Mouse (Mus musculus) liver, postnatal 0 days (tissue): ENCODE results near the gene 4930563M21Rik. TPM values are rescaled to one million over a fixed set of nuclear protein-coding genes. Genes with fewer than 3 reads are reported as not detected.

Experiments used
- ATAC-seq: fragments of 200-750 bp; cut with Nextera tagmentation; 2 replicates; pipeline ENCODE4 v1.8.0; 2017; ENCODE audit warnings: mild to moderate bottlenecking, moderate library complexity
- DNase-seq: peaks from one replicate; pipeline ENCODE4 v3.0.0-alpha.2; 2016
- H3K27ac ChIP-seq: fragments of 300-500 bp; sonication (generic); 2 replicates; pipeline ENCODE4 v1.5.1; 2014; ENCODE audit warnings: antibody characterized with exemption, moderate library complexity, mild to moderate bottlenecking, low read depth
- H3K27me3 ChIP-seq: fragments of 300-500 bp; sonication (generic); 2 replicates; pipeline ENCODE4 v1.6.1; 2014; ENCODE audit warnings: low read length, control low read depth, mixed read lengths; ENCODE audit not compliant: insufficient read depth
- H3K36me3 ChIP-seq: fragments of 300-500 bp; sonication (generic); replicated peaks from 2 replicates; pipeline ENCODE4 v1.6.1; 2014; ENCODE audit warnings: mild to moderate bottlenecking, control low read depth, low read length, moderate library complexity, mixed read lengths; ENCODE audit not compliant: insufficient read depth
- H3K4me1 ChIP-seq: fragments of 300-500 bp; sonication (generic); 2 replicates; pipeline ENCODE4 v1.6.1; 2014; ENCODE audit warnings: antibody characterized with exemption, mild to moderate bottlenecking, control low read depth; ENCODE audit not compliant: insufficient read depth
- H3K4me2 ChIP-seq: fragments of 300-500 bp; sonication (generic); 2 replicates; pipeline ENCODE4 v1.6.1; 2014; ENCODE audit warnings: low read depth, mild to moderate bottlenecking, low read length, moderate library complexity, mixed read lengths
- H3K4me3 ChIP-seq: fragments of 300-500 bp; sonication (generic); 2 replicates; pipeline ENCODE4 v1.5.1; 2014; ENCODE audit warnings: low read depth, low read length
- H3K9ac ChIP-seq: fragments of 300-500 bp; sonication (generic); replicated peaks from 2 replicates; pipeline ENCODE4 v1.6.1; 2014; ENCODE audit warnings: mild to moderate bottlenecking, moderate library complexity
- H3K9me3 ChIP-seq: fragments of 300-500 bp; sonication (generic); 2 replicates; pipeline ENCODE4 v1.6.1; 2016; ENCODE audit warnings: mild to moderate bottlenecking, control low read depth, low read length, mixed read lengths
- CTCF ChIP-seq: sonication (generic); IDR thresholded peaks from 2 replicates; pipeline ENCODE4 v1.5.1; 2016; ENCODE audit warnings: antibody characterized with exemption, low read depth
- EP300 ChIP-seq: IDR thresholded peaks from 2 replicates; pipeline ENCODE4 v1.6.1; 2016; ENCODE audit warnings: antibody characterized with exemption, low read depth, mild to moderate bottlenecking
- WGBS: fragments of 180-500 bp; shearing (Covaris S2); extraction: QIAGEN DNeasy Blood & Tissue Kit; methylation state at CpG from one replicate; pipeline ENCODE4 v1.1.7; 2014; ENCODE audit not compliant: insufficient replicate concordance; 5-methylcytosine and 5-hydroxymethylcytosine counted together
- polyA plus RNA-seq: library from polyadenylated mRNA; unstranded; fragments of >200 nt; fragmentation: Nextera tagmentation; extraction: Ambion mirVana; gene quantifications from 2 replicates; pipeline ENCODE4 v1.2.1, GENCODE M21; 2015

The 4930563M21Rik gene
- polyA plus RNA-seq, 1 experiment from 2014 or later = not detected

- peak within 1 kb of the TSS; percentile 69 for H3K27ac ChIP-seq
- WGBS = under 1% methylated on average over 50 of the region's 60 CpGs
- peak within 1 kb of the TSS; percentile 84 for H3K9ac ChIP-seq
- peaks cover 16% of the 10 kb centered on the region for H3K4me1 ChIP-seq
- H3K36me3 ChIP-seq = no peaks in the 10 kb centered on the region
- DNase-seq (peak; percentile 94), ATAC-seq (peak; percentile 99)
- peak within 1 kb of the TSS; percentile 90 for H3K4me2 ChIP-seq
- peak within 1 kb of the TSS; percentile 74 for H3K4me3 ChIP-seq
- no peak for TF ChIP-seq EP300
- TF ChIP-seq CTCF = peak; percentile 60
- H3K9me3 ChIP-seq = no peaks in the 10 kb centered on the region
- no peaks in the 10 kb centered on the region for H3K27me3 ChIP-seq
These were observed 72.4 kb downstream of the 4930563M21Rik start, which contains the start of gene Scaper for GRCm38 (mm10) chr9:55937664-55938617. Gene Scaper (minus strand): TSS chr9:55938119.

DNA sequence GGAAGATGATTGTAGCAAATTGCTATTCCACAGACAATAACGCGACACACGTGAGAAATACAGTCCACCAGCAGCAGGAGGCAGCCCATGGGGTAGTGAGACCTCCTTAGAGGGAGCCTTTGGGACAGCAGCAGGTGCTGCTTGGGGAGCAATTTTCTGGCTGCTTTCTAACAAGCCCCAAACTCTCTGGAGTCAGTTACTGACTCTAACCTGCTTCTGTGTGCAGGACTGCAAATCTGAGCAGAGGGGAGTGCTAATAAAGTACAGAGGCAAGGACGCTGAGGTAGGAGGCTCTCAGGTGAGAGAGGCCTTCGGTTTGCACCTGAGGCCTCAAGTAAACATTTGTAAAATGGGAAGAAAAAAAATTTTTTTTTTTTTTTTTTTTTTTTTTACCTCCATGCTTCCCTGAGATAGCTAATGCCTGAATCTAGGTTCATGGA, 73.1 kb downstream of the 4930563M21Rik start:
- H3K27ac ChIP-seq = peak overlapping the region; percentile 69
- peak overlapping the region; percentile 74 for H3K4me3 ChIP-seq
- no peaks in the 10 kb centered on the region for H3K27me3 ChIP-seq
- peak overlapping the region; percentile 90 for H3K4me2 ChIP-seq
- no peaks in the 10 kb centered on the region for H3K36me3 ChIP-seq
- WGBS = 43% methylated on average over 5 of the region's 5 CpGs
- H3K9ac ChIP-seq = peak overlapping the region; percentile 84
- H3K9me3 ChIP-seq = no peaks in the 10 kb centered on the region
- ATAC-seq = no peak
- TF ChIP-seq CTCF (no peak), EP300 (no peak)
- peaks cover 16% of the 10 kb centered on the region for H3K4me1 ChIP-seq
- no peak for DNase-seq

DNA sequence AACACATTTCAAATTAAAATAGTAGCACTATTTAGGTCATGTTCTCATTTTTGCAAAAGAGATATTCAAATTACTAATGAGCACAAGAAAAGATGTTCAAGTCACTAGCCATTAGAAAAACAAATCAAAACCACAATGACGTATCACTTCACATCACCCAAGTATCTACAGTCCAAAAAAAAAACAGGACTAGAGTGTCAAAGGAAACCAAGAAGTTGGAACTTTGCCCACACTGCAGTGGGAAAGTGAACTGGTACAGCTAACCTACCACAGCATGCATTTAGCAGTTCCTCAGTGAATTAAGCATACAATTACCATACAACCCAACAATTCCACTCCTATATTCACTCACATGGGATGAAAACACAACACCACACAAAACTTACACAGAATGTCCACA, 77.9 kb downstream of the 4930563M21Rik start:
- H3K4me1 ChIP-seq = peaks cover 5% of the 10 kb centered on the region; the same call in 1 of the 2 replicates
- TF ChIP-seq CTCF (no peak), EP300 (no peak)
- H3K27ac ChIP-seq = no peak overlapping the region
- ATAC-seq (no peak), DNase-seq (no peak)
- no peaks in the 10 kb centered on the region for H3K36me3 ChIP-seq
- no peak overlapping the region for H3K4me2 ChIP-seq
- no peaks in the 10 kb centered on the region for H3K27me3 ChIP-seq
- H3K9ac ChIP-seq = no peak overlapping the region
- H3K9me3 ChIP-seq = no peaks in the 10 kb centered on the region
- WGBS = 42% methylated on average over 1 of the region's 1 CpGs
- H3K4me3 ChIP-seq = no peak overlapping the region

DNA sequence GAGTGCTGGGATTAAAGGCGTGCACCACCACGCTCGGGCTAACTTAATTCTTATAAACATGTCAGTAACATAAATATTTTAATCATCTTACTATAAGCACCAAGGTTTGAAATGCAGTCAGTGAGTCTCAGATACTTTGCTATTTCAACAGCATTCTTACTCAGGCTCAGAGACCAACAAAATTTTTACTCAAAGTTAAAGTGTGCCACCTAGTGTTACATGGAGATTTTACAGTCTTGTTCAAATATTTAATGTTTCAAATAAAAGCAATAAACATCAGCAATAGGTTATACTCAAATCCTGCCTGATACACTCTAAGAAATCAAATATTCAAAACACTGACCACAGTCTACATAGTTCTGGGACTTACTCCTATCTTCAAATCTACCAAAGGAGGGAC, 91.8 kb downstream of the 4930563M21Rik start:
- Histone ChIP-seq H3K4me1 (no peaks in the 10 kb centered on the region), H3K4me3 (no peak overlapping the region), H3K27me3 (no peaks in the 10 kb centered on the region), H3K9me3 (no peaks in the 10 kb centered on the region), H3K36me3 (no peaks in the 10 kb centered on the region), H3K4me2 (no peak overlapping the region), H3K9ac (no peak overlapping the region), H3K27ac (no peak overlapping the region)
- WGBS = 65% methylated on average over 3 of the region's 3 CpGs
- DNase-seq (no peak), ATAC-seq (no peak)
- TF ChIP-seq CTCF (peak; percentile 53), EP300 (no peak)

- TF ChIP-seq EP300 = no peak
- TF ChIP-seq CTCF = no peak
- ATAC-seq = no peak
- Histone ChIP-seq H3K4me2 (no peak overlapping the region), H3K9ac (no peak overlapping the region), H3K4me1 (no peaks in the 10 kb centered on the region), H3K36me3 (no peaks in the 10 kb centered on the region), H3K27ac (no peak overlapping the region), H3K9me3 (no peaks in the 10 kb centered on the region), H3K4me3 (no peak overlapping the region), H3K27me3 (no peaks in the 10 kb centered on the region)
- DNase-seq = no peak
These were observed 93.6 kb downstream of the 4930563M21Rik start for GRCm38 (mm10) chr9:55916751-55917150.

Other genes with a start within 250 kb of the 4930563M21Rik start
- gene Scaper, start 72.4 kb downstream of the 4930563M21Rik start, polyA plus RNA-seq = 1.7 and 2.3 TPM in 2 replicates
- gene Rcn2, start 31.3 kb upstream of the 4930563M21Rik start, polyA plus RNA-seq = 30.1 and 30.5 TPM in 2 replicates
- 5.5 and 6.0 TPM in 2 replicates for gene Pstpip1, start 79.4 kb upstream of the 4930563M21Rik start, polyA plus RNA-seq
- gene Tspan3, start 154.9 kb upstream of the 4930563M21Rik start, polyA plus RNA-seq = 23.1 and 23.4 TPM in 2 replicates